Mouse (Mus musculus) spleen, adult 18-20 months (tissue): Measurements from ENCODE around the gene Zfp689.
"Not testable (repeated sequence)": the region's sequence is repeated elsewhere in the genome, so short reads cannot be mapped to it uniquely, and the experiment has no call there.

Experiments
- DNase-seq, 2 experiments: peaks; one replicate each; pipeline ENCODE4 v3.0.0; 2022; ENCODE audit warnings: mixed read lengths in 2 of 2

Zfp689 gene

GRCm38 (mm10) chr7:127448521-127449300 lies at the start of gene Zfp689:
Gene Zfp689, minus strand, starts transcription at chr7:127449158.
- peak; percentile 79 to 87 for DNase-seq

GRCm38 (mm10) chr7:127498407-127498806 lies 49.4 kb upstream of the Zfp689 start:
- peak in 1 of 2 experiments; percentile 49 for DNase-seq

GRCm38 (mm10) chr7:127497382-127497781 lies 48.4 kb upstream of the Zfp689 start:
- DNase-seq, result no peak

DNA sequence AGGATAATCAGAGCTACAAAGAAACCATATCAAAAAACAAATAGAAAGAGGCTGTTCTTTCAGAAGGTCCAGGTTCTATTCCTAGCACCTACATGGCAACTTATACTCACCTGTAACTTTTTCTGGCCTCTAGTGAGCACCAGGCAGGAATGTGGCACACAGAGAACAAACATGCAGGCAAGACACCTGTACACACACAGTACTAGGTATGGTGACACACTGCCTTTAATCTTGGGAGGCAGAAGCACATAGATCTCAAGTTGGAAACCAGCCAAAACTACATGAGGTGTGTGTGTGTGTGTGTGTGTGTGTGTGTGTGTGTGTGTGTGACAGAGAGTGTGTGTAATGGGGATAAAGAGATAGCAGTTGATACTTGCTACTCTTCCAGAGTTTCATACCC lies 45.7 kb upstream of the Zfp689 start:
- no peak for DNase-seq

- DNase-seq, result no peak
Measured at GRCm38 (mm10) chr7:127491846-127492245, 42.9 kb upstream of the Zfp689 start.

GRCm38 (mm10) chr7:127489982-127490381 lies 41.0 kb upstream of the Zfp689 start:
- no peak for DNase-seq

DNA sequence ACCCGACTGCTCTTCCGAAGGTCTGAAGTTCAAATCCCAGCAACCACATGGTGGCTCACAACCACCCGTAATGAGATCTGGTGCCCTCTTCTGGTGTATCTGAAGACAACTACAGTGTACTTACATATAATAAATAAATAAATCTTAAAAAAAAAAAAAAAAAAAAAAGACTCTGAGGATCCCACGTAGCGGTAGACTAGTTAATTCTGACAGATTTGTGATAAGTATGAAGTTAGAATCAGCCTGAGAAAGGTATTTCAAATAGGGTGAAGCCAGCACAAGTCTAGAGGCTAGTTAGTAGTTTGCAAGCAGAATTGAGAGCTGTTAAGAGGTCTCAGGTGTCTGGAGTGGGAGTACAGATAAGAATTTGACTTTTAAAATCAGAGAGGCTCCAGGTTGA lies 39.4 kb upstream of the Zfp689 start:
- DNase-seq, result not testable (repeated sequence)

GRCm38 (mm10) chr7:127485416-127485815 lies 36.5 kb upstream of the Zfp689 start:
- DNase-seq, result no peak

GRCm38 (mm10) chr7:127480321-127480720 lies 31.4 kb upstream of the Zfp689 start:
- peak; percentile 69 for DNase-seq

- peak in 1 of 2 experiments; percentile 32 for DNase-seq
Measured at GRCm38 (mm10) chr7:127479318-127480225, 30.6 kb upstream of the Zfp689 start.

GRCm38 (mm10) chr7:127478635-127479317 lies 29.8 kb upstream of the Zfp689 start, which contains the start of gene Fbrs:
Gene Fbrs, plus strand, starts transcription at chr7:127479199.
- DNase-seq, result peak; percentile 79 to 81

DNA sequence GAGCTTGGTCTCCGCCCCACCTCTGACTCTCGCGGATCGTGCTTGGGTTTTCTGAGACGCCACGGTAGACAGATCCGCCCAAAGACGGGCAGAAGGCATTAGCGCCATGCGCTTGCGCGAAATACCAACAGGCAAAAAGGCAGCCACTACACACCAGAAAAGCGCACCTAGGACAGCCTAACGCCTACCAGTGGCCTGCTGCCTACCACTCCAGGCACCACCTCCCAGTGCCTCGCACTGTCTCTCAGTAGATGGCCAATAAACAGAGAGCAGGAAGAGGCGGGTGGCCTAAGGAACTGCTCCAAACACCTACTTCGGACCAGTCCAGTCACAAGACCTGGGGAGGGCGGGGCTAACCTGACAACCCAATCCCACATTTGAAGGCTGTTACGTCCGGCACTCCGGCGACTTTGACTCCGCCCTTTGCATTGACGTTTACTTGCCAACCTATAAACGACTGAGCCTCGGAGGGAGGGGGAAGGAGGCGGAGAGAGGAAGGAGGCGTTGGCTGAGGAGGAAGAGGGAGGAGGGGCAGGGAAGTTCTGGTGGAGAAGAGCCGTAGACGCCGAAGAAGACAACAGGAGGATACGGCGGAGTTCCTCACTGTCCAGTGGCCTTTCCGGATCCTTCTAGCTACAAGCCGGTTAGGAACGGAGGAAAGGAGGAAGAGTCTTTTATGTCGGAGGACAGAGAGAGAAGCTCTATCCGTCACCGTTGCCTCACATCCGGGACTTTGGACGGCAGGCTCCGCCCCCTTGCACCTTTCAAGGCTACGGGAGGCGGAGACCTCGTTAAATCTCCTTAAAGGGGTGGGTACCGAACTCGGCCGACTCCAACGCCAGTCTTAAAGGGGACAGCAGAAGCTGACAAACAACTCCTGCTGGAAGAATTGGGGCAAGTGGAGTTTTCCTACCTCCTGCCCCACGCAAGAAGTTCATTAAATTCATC lies 29.0 kb upstream of the Zfp689 start:
- DNase-seq, result peak; percentile 97 to 98

- no peak for DNase-seq
Measured at GRCm38 (mm10) chr7:127476855-127477254, 27.9 kb upstream of the Zfp689 start.

DNA sequence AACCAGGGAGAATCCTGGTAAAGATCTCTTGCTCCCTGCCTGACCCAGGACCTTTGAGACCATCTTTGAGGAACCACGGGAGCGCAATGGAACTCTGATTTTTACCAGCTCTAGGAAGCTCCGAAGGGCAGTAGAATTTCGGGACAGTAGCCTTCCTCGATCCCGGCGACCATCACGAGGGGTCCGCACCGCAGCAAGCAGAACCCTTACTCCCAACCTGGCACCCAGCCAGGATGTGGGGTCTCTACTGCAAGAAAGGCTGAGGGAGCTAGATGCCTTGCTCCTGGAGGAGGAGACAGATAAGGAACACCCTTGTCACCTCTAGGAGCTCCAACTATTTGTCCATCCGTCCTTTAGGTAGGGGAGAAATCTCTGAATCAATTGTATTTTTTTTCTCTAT lies 27.4 kb upstream of the Zfp689 start:
- DNase-seq, result no peak

DNA sequence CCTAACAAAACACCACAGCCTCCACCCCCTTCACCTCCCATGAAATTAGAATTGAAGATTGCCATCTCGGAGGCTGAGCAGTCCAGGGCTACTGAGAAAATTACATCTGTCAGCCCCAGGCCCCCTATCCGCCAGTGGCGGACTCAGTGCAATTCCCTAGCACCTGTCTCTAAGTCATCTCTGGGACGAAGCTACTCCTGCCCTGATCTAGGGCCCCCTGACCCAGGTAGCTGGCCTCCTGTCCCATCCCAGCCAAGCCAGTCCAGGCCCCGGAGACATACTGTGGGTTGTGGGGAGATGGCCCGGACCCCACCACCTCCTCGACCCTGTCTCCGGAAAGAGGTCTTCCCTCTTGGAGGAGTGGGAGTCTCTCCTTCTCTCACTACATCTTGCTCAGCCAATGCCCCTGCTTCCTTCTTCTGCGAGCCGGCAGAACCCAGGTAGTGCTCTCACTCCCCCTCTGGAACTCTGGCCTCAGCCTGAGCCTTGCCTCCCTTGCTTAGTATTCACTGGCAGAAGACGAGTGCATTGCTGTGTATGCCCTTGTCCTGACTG lies 26.3 kb upstream of the Zfp689 start:
- no peak for DNase-seq

- no peak for DNase-seq
Measured at GRCm38 (mm10) chr7:127474378-127475070, 25.6 kb upstream of the Zfp689 start.

GRCm38 (mm10) chr7:127473705-127474104 lies 24.7 kb upstream of the Zfp689 start:
- DNase-seq, result no peak

GRCm38 (mm10) chr7:127472060-127472459 lies 23.1 kb upstream of the Zfp689 start:
- DNase-seq, result no peak

DNA sequence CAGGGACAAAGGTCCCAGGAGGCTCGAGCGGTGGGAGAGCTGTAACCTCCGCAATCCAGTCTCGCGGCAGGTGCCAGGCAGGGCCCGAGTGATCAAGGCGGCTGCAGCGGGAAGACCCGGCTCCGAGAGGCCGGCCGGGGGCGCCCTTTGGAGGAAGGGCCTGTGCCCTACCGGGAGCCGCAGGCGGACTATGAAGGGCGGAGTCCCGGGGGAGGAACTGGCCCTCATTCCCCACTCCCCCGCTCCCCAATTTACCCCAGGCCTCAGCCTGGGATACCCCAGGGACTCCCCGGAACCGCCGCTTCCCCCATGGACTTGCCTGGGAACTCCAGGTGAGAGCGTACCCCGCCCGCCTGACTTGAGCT lies 22.7 kb upstream of the Zfp689 start:
- peak; percentile 38 to 58 for DNase-seq

DNA sequence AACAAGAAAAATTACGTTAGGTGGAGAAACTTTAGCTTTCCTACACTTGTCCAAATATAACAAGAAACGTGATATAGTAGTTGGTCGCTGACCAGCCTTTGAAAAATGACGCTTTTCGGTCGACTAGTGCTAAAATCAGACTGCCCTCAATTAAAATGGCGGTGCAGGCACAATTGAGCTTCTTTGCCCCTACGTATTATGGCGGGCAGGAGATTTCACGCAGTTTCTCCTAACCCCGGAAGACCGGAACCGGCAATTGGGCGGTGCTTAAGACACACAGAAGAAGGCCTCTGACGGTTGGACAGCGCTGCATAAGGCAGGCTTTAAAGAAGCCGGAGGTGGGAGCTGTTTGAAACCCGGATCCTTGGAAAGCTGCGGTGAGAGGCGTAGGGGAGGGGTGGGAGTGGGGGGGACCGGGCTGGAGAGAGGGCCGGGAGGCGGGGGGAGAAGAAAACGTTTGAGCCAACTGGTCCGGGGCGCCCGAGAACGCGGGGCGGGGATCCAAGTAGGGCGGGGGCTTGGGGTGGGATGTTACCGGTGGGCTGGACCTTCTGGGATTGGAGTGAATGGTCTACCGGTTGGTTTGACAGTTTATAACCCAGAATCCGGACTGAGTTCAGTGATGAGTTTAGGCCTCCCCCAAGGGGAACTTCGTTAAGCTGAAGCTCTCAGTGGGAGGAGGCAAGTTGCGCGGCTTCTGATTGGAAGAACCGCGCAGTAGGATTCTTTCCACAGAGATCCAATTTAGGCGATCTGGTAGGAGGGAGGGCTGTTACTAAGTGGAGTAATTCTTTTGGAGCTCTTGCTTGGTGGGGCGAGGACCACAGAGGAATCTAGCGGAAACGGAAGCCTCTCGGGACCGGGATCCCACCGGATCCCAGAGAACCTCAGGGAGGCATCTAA lies 22.0 kb upstream of the Zfp689 start:
- peak; percentile 75 to 79 for DNase-seq
